Mouse (Mus musculus) C2C12 (cell line): ENCODE results near the gene Samd11.

ENCODE experiments used
- CEBPB ChIP-seq: IDR thresholded peaks from one replicate; pipeline ENCODE4 v1.6.1; 2011; ENCODE audit warnings: low read depth, mild to moderate bottlenecking, control low read depth, moderate library complexity
- CTCF ChIP-seq: IDR thresholded peaks from one replicate; pipeline ENCODE4 v1.5.1; 2011; ENCODE audit not compliant: control insufficient read depth, insufficient read depth, insufficient read length
- MAX ChIP-seq: IDR thresholded peaks from one replicate; pipeline ENCODE4 v1.6.1; 2011; ENCODE audit warnings: mild to moderate bottlenecking, control low read depth

DNA sequence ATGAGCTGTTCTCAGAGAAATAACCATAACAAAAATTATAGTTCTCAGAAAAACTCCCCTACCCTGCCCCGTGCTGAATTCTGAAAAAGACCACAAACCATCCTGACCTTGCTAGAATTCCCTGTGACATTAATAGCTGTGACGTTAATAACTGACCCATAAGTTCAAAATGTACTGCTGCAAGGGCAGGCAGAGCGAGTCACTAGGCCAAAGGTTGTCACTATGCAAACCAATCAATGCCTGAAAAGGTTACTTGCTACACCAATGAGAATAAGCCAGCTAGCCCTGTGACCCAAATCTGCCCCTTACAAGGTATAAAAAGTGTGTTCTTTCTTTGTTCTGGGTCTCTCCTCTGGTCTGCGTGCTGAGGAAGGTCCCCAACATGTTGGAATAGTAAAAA is 46.6 kb downstream of the Samd11 start:
- TF ChIP-seq CTCF = no peak
- TF ChIP-seq CEBPB = no peak
- no peak for TF ChIP-seq MAX
